Mouse (Mus musculus): Measurements from ENCODE around the gene Ubqln4. TPM values are rescaled to one million over a fixed set of nuclear protein-coding genes. Genes with fewer than 3 reads are reported as not detected.

Ubqln4 gene
- total and polyA plus RNA-seq, 3 experiments, result 22.8 to 62.2 (median 39.6) TPM

- Histone ChIP-seq H3K4me1 (ENCODE audit: control insufficient read depth in 1 of 2, insufficient read depth in 2 of 2) (peaks cover 2 to 9% of the 10 kb centered on the region in 2 experiments; a peak in 1 of 4 replicates), H3K9ac (ENCODE audit: insufficient read depth, low read depth) (no peak overlapping the region), H3K9me3 (replicated peaks; ENCODE audit: low read length) (no peaks in the 10 kb centered on the region), H3K4me3 (replicated peaks in 1 of 3; ENCODE audit: low read depth in 2 of 3, low read length in 2 of 3, poor library complexity in 1 of 3) (no peak overlapping the region), H3K79me2 (replicated peaks; ENCODE audit: control insufficient read depth, extremely low read depth, insufficient read depth, poor library complexity, severe bottlenecking) (peaks cover 7% of the 10 kb centered on the region), H3K27ac (ENCODE audit: insufficient read depth, low read depth) (no peak overlapping the region), H3K4me2 (ENCODE audit: insufficient read depth, low read depth, poor library complexity, severe bottlenecking) (no peak overlapping the region), H3K36me3 (replicated peaks in 1 of 2; ENCODE audit: control insufficient read depth in 1 of 2, insufficient read depth in 1 of 2, low read length in 1 of 2) (peaks cover 41 to 76% of the 10 kb centered on the region in 2 experiments), H3K27me3 (replicated peaks) (no peaks in the 10 kb centered on the region)
- dilution Hi-C loops (cut with MboI; ENCODE audit: extremely low pct_ligation_motif_present, extremely low pct_unique_long_range_greater_than_20kb, low sequenced_read_pairs), result no loop called here
- TF ChIP-seq MAFK (IDR thresholded peaks at IDR 0.05; ENCODE audit: insufficient replicate concordance, low read length) (no peak), SIN3A (IDR thresholded peaks at IDR 0.05; ENCODE audit: low read length) (no peak), POLR2A (IDR thresholded peaks at IDR 0.05; ENCODE audit: low read depth, low read length) (no peak), IRF4 (IDR thresholded peaks at IDR 0.05; ENCODE audit: low read depth, low read length) (no peak), JUND (conservative IDR thresholded peaks at IDR 0.05; ENCODE audit: low read depth, low read length) (no peak), POLR2AphosphoS2 (IDR thresholded peaks at IDR 0.05; ENCODE audit: low read depth, low read length) (no peak)
- in situ Hi-C loops (cut with MboI; ENCODE audit: low pct_ligation_motif_present, low pct_unique_long_range_greater_than_20kb, low sequenced_read_pairs), result no loop called here
- no peak for DNase-seq (ENCODE audit: extremely low read depth)
Measured at GRCm38 (mm10) chr3:88586640-88587039, 33.1 kb downstream of the Ubqln4 start.

- Histone ChIP-seq H3K9ac (ENCODE audit: insufficient read depth, low read depth) (no peak overlapping the region), H3K9me3 (replicated peaks; ENCODE audit: low read length) (no peaks in the 10 kb centered on the region), H3K4me3 (replicated peaks in 1 of 3; ENCODE audit: low read depth in 2 of 3, low read length in 2 of 3, poor library complexity in 1 of 3) (no peak overlapping the region), H3K4me1 (ENCODE audit: control insufficient read depth in 1 of 2, insufficient read depth in 2 of 2) (peaks cover 10 to 29% of the 10 kb centered on the region in 2 experiments), H3K4me2 (ENCODE audit: insufficient read depth, low read depth, poor library complexity, severe bottlenecking) (no peak overlapping the region), H3K79me2 (replicated peaks; ENCODE audit: control insufficient read depth, extremely low read depth, insufficient read depth, poor library complexity, severe bottlenecking) (no peaks in the 10 kb centered on the region), H3K27ac (ENCODE audit: insufficient read depth, low read depth) (no peak overlapping the region), H3K27me3 (replicated peaks) (no peaks in the 10 kb centered on the region), H3K36me3 (replicated peaks in 1 of 2; ENCODE audit: control insufficient read depth in 1 of 2, insufficient read depth in 1 of 2, low read length in 1 of 2) (peaks cover 25 to 54% of the 10 kb centered on the region in 2 experiments)
- DNase-seq (ENCODE audit: extremely low read depth), result no peak
- no peak for TF ChIP-seq ELF1 (IDR thresholded peaks at IDR 0.05; ENCODE audit: low read depth, low read length)
- no peak for TF ChIP-seq MXI1 (IDR thresholded peaks at IDR 0.05; ENCODE audit: low read depth, low read length)
- TF ChIP-seq NELFE (IDR thresholded peaks at IDR 0.05; ENCODE audit: low read depth, low read length), result no peak
- no peak for TF ChIP-seq RCOR1 (conservative IDR thresholded peaks at IDR 0.05; ENCODE audit: low read depth, low read length)
- no peak for TF ChIP-seq POLR2A (IDR thresholded peaks at IDR 0.05; ENCODE audit: low read depth, low read length)
- TF ChIP-seq ZMIZ1 (IDR thresholded peaks at IDR 0.05; ENCODE audit: low read depth, low read length), result no peak
- TF ChIP-seq ZKSCAN1 (IDR thresholded peaks at IDR 0.05; ENCODE audit: borderline replicate concordance, low read depth, low read length), result no peak
- no peak for TF ChIP-seq CTCF (conservative IDR thresholded peaks at IDR 0.05 in 1 of 2, IDR thresholded peaks at IDR 0.05 in 1 of 2; ENCODE audit: low read depth in 2 of 2, low read length in 2 of 2)
- TF ChIP-seq MAX (IDR thresholded peaks at IDR 0.05; ENCODE audit: low read length), result no peak
- TF ChIP-seq SIN3A (IDR thresholded peaks at IDR 0.05; ENCODE audit: low read length), result no peak
- no peak for TF ChIP-seq MAZ (IDR thresholded peaks at IDR 0.05; ENCODE audit: low read depth, low read length)
- TF ChIP-seq EP300 (IDR thresholded peaks at IDR 0.05; ENCODE audit: low read length), result no peak
- dilution Hi-C loops (cut with MboI; ENCODE audit: extremely low pct_ligation_motif_present, extremely low pct_unique_long_range_greater_than_20kb, low sequenced_read_pairs) (no loop called here), in situ Hi-C loops (cut with MboI; ENCODE audit: low pct_ligation_motif_present, low pct_unique_long_range_greater_than_20kb, low sequenced_read_pairs) (no loop called here)
Measured at GRCm38 (mm10) chr3:88590246-88590645, 36.7 kb downstream of the Ubqln4 start.

Data from CH12.LX (cell line).